Mouse (Mus musculus): Measurements from ENCODE around the gene Cnga4. TPM values are rescaled to one million over a fixed set of nuclear protein-coding genes. Genes with fewer than 3 reads are reported as not detected.
"Not testable (repeated sequence)": the region's sequence is repeated elsewhere in the genome, so short reads cannot be mapped to it uniquely, and the experiment has no call there.

The Cnga4 gene
- polyA plus RNA-seq, 1 experiment from 2014 or later = 0.05 TPM

DNA sequence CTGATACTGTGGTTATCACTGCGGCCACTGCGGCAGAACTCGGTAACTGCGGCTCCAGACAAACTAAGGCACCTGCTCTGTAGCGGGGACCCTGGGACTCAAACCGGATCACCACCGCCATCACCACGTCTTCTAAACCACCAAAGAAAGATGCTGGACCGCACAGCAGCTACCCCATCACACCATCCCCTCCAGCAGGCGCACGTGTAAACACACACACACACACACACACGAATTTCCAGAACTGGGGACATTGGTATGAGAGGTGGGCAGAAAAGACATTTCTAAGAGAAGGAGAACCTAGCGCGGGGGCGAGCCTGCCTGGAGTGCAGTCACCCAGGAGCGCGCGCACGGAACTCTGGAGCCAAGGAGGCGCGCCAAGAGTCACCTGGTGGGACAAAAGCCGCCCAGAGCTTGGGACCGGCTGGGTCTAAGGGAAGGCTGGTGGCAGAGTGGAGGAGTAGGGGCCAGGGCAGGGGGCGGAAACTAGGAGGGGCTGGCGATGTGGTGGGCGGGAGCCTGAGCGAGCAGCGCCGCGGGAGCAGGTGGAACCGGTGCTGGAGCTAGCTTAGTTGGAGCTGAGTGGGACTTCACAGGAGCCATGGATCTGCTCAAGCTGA is 21.2 kb downstream of the Cnga4 start, which contains the start of gene Cckbr:
Cckbr (plus strand) TSS at position 308 of the 620 bp plus-strand sequence.
- Histone ChIP-seq H3K4me1 (peaks cover 11% of the 10 kb centered on the region; the same call in 1 of the 2 replicates), H3K27me3 (ENCODE audit: low read depth, poor library complexity, severe bottlenecking) (peaks cover 56% of the 10 kb centered on the region), H3K4me3 (peak within 1 kb of the TSS; percentile 50), H3K9me3 (replicated peaks) (no peaks in the 10 kb centered on the region), H3K27ac (no peak within 1 kb of the TSS; the same call in 1 of the 2 replicates), H3K36me3 (no peaks in the 10 kb centered on the region)
- 1% methylated on average over 31 of the region's 31 CpGs for WGBS
- peak; percentile 51 for DNase-seq (ENCODE audit: low spot score)

DNA sequence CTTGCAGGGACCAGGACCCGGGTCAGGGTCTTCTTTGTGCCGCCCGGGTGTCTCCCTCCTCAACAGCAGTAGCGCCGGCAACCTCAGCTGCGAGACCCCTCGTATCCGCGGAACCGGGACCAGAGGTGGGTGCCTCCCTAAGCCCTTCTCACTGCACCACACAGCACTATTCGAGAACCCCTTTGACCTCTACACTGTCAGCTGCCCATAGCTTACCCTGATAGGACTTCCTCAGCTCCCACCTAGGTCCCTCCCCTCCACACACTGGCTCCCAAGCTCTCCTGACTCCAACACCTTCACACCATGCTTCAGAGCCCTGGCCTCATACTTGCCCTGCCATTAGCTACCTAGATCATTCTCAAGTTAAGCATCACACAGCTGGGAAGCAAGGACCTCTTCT is 21.7 kb downstream of the Cnga4 start:
- no peak for DNase-seq (ENCODE audit: low spot score)
- Histone ChIP-seq H3K36me3 (no peaks in the 10 kb centered on the region), H3K4me1 (peaks cover 11% of the 10 kb centered on the region; the same call in 1 of the 2 replicates), H3K9me3 (replicated peaks) (no peaks in the 10 kb centered on the region), H3K27ac (no peak overlapping the region; the same call in 1 of the 2 replicates), H3K27me3 (ENCODE audit: low read depth, poor library complexity, severe bottlenecking) (peaks cover 56% of the 10 kb centered on the region), H3K4me3 (peak overlapping the region; percentile 50)
- WGBS = under 1% methylated on average over 11 of the region's 11 CpGs

GRCm38 (mm10) chr7:105432058-105432457 is 27.7 kb downstream of the Cnga4 start:
- DNase-seq (ENCODE audit: low spot score) = no peak
- 47% methylated on average over 1 of the region's 1 CpGs for WGBS
- Histone ChIP-seq H3K4me3 (no peak overlapping the region), H3K4me1 (no peaks in the 10 kb centered on the region), H3K36me3 (no peaks in the 10 kb centered on the region), H3K27me3 (ENCODE audit: low read depth, poor library complexity, severe bottlenecking) (peaks cover 16% of the 10 kb centered on the region), H3K9me3 (replicated peaks) (no peaks in the 10 kb centered on the region), H3K27ac (no peak overlapping the region)

- Histone ChIP-seq H3K9me3 (replicated peaks) (no peaks in the 10 kb centered on the region), H3K4me1 (no peaks in the 10 kb centered on the region), H3K27me3 (ENCODE audit: low read depth, poor library complexity, severe bottlenecking) (no peaks in the 10 kb centered on the region; the same call in 1 of the 2 replicates), H3K27ac (no peak overlapping the region), H3K4me3 (no peak overlapping the region), H3K36me3 (no peaks in the 10 kb centered on the region)
- WGBS = 83% methylated on average over 17 of the region's 17 CpGs
- DNase-seq (ENCODE audit: low spot score) = no peak
Measured at GRCm38 (mm10) chr7:105433859-105434258, 29.5 kb downstream of the Cnga4 start.

- H3K4me1 ChIP-seq = no peaks in the 10 kb centered on the region
- no peak for DNase-seq (ENCODE audit: low spot score)
- H3K4me3 ChIP-seq = no peak overlapping the region
- 83% methylated on average over 22 of the region's 22 CpGs for WGBS
- H3K27ac ChIP-seq = no peak overlapping the region
- H3K36me3 ChIP-seq = no peaks in the 10 kb centered on the region
- no peaks in the 10 kb centered on the region for H3K9me3 ChIP-seq (replicated peaks)
- H3K27me3 ChIP-seq (ENCODE audit: low read depth, poor library complexity, severe bottlenecking) = no peaks in the 10 kb centered on the region; the same call in 1 of the 2 replicates
Measured at GRCm38 (mm10) chr7:105434798-105435197, 30.4 kb downstream of the Cnga4 start.

DNA sequence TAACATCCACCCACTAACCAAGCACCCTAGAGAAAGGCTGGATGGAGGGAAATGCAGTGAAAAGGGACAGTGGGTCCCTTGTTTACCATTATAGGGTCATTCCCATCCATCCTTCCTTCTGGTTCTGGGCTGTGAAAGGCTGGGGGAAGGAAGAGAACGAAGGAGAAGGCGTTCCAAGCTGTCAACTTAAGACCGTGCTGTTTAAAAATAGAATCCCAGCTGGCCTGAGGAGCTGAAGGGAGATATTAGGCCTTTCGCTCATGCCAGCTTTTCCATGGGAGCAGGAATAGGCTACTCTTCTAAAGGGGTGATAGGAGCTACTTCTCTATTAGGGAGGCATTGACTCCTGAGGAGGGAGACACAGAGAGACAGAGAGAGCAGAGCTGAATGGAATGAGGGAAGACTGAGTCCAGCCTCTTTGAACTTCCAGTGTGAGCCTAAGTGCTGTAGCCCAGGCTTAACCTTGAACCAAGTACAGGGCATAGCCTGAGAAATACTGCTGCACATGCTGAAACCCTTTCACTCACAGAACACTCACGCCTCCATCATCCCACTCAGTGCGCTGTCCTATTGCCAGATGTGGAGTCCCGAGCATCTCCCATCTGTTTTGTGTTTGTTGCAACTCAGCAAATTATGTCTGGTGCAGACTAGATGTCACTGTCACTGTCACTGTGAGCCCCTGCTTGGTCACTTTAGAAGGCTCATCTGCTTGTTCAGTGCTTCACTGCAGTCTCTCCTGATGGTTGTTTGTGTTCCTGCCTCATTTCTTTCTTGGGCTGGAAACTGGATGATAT is 33.8 kb downstream of the Cnga4 start:
- 75% methylated on average over 7 of the region's 7 CpGs for WGBS
- no peaks in the 10 kb centered on the region for H3K4me1 ChIP-seq

GRCm38 (mm10) chr7:105441426-105441825 is 37.1 kb downstream of the Cnga4 start:
- Histone ChIP-seq H3K9me3 (replicated peaks) (no peaks in the 10 kb centered on the region), H3K36me3 (no peaks in the 10 kb centered on the region), H3K4me1 (no peaks in the 10 kb centered on the region), H3K27me3 (ENCODE audit: low read depth, poor library complexity, severe bottlenecking) (no peaks in the 10 kb centered on the region), H3K27ac (no peak overlapping the region), H3K4me3 (no peak overlapping the region)
- 70% methylated on average over 4 of the region's 4 CpGs for WGBS
- no peak for DNase-seq (ENCODE audit: low spot score)

More for the DNA sequence above, 33.8 kb downstream of the Cnga4 start:
- no peaks in the 10 kb centered on the region for H3K27me3 ChIP-seq (ENCODE audit: low read depth, poor library complexity, severe bottlenecking)
- H3K36me3 ChIP-seq = no peaks in the 10 kb centered on the region
- DNase-seq (ENCODE audit: low spot score) = no peak
- no peaks in the 10 kb centered on the region for H3K9me3 ChIP-seq (replicated peaks)
- no peak overlapping the region for H3K27ac ChIP-seq
- no peak overlapping the region for H3K4me3 ChIP-seq

GRCm38 (mm10) chr7:105445076-105445475 is 40.7 kb downstream of the Cnga4 start:
- H3K36me3 ChIP-seq = no peaks in the 10 kb centered on the region
- WGBS = 84% methylated on average over 3 of the region's 3 CpGs
- no peak for DNase-seq (ENCODE audit: low spot score)
- no peak overlapping the region for H3K27ac ChIP-seq
- H3K27me3 ChIP-seq (ENCODE audit: low read depth, poor library complexity, severe bottlenecking) = no peaks in the 10 kb centered on the region
- H3K9me3 ChIP-seq (replicated peaks) = no peaks in the 10 kb centered on the region
- no peak overlapping the region for H3K4me3 ChIP-seq
- H3K4me1 ChIP-seq = no peaks in the 10 kb centered on the region

DNA sequence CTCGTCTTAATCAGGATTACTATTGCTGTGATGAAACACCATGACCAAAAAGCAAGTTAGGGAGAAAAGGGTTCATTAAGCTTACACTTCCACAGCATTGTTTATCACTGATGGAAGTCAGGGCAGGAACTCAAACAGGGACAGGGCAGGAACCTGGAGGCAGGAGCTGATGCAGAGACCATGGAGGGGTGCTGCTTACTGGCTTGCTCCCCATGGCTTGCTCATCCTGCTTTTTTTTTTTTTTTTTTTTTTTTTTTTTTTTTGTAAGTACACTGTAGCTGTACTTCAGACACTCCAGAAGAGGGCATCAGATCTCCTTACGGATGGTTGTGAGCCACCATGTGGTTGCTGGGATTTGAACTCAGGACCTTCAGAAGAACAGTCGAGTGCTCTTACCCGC is 49.0 kb downstream of the Cnga4 start:
- not testable (repeated sequence) for DNase-seq (ENCODE audit: low spot score); H3K4me3 ChIP-seq; H3K27me3 ChIP-seq (ENCODE audit: low read depth, poor library complexity, severe bottlenecking); H3K4me1 ChIP-seq; H3K9me3 ChIP-seq (replicated peaks); H3K36me3 ChIP-seq; H3K27ac ChIP-seq
- WGBS = 88% methylated on average over 4 of the region's 4 CpGs

Other genes starting within 250 kb of the Cnga4 start
- gene Olfr684, start 240.9 kb upstream of the Cnga4 start, polyA plus RNA-seq (2016; fragmentation: Nextera tagmentation; extraction: Ambion mirVana) = not detected in 2 replicates
- not detected in 2 replicates for gene Olfr685, start 218.6 kb upstream of the Cnga4 start, polyA plus RNA-seq (2016; fragmentation: Nextera tagmentation; extraction: Ambion mirVana)
- gene Olfr686, start 197.1 kb upstream of the Cnga4 start, polyA plus RNA-seq (2016; fragmentation: Nextera tagmentation; extraction: Ambion mirVana) = not detected in 2 replicates
- not detected in 2 replicates for gene Olfr688, start 116.5 kb upstream of the Cnga4 start, polyA plus RNA-seq (2016; fragmentation: Nextera tagmentation; extraction: Ambion mirVana)
- gene Olfr689, start 93.4 kb upstream of the Cnga4 start, polyA plus RNA-seq (2016; fragmentation: Nextera tagmentation; extraction: Ambion mirVana) = not detected in 2 replicates
- gene Olfr690, start 70.5 kb upstream of the Cnga4 start, polyA plus RNA-seq (2016; fragmentation: Nextera tagmentation; extraction: Ambion mirVana) = not detected in 2 replicates
- 0.14 and 0.15 TPM in 2 replicates for gene Olfr691, start 62.3 kb upstream of the Cnga4 start, polyA plus RNA-seq (2016; fragmentation: Nextera tagmentation; extraction: Ambion mirVana)
- gene Olfr692, start 36.3 kb upstream of the Cnga4 start, polyA plus RNA-seq (2016; fragmentation: Nextera tagmentation; extraction: Ambion mirVana) = not detected in 2 replicates
- not detected in 2 replicates for gene Gm5901, start 29.5 kb upstream of the Cnga4 start, polyA plus RNA-seq (2016; fragmentation: Nextera tagmentation; extraction: Ambion mirVana)
- gene Fam160a2, start 4.5 kb upstream of the Cnga4 start, polyA plus RNA-seq (2016; fragmentation: Nextera tagmentation; extraction: Ambion mirVana) = 45.9 and 47.0 TPM in 2 replicates
- 0.05 TPM in 2 replicates for gene Cckbr, start 21.2 kb downstream of the Cnga4 start, polyA plus RNA-seq (2016; fragmentation: Nextera tagmentation; extraction: Ambion mirVana)
- 20.4 and 21.6 TPM in 2 replicates for gene Cavin3, start 77.7 kb downstream of the Cnga4 start, polyA plus RNA-seq (2016; fragmentation: Nextera tagmentation; extraction: Ambion mirVana)
- gene Smpd1, start 149.8 kb downstream of the Cnga4 start, polyA plus RNA-seq (2016; fragmentation: Nextera tagmentation; extraction: Ambion mirVana) = 26.1 and 31.9 TPM in 2 replicates
- 76.9 and 81.9 TPM in 2 replicates for gene Apbb1, start 177.1 kb downstream of the Cnga4 start, polyA plus RNA-seq (2016; fragmentation: Nextera tagmentation; extraction: Ambion mirVana)
- gene Hpx, start 195.6 kb downstream of the Cnga4 start, polyA plus RNA-seq (2016; fragmentation: Nextera tagmentation; extraction: Ambion mirVana) = 0.48 TPM in 1 of 2 replicates, not detected in the other
- gene Trim3, start 229.0 kb downstream of the Cnga4 start, polyA plus RNA-seq (2016; fragmentation: Nextera tagmentation; extraction: Ambion mirVana) = 24.5 and 31.2 TPM in 2 replicates
- gene Timm10b, start 235.5 kb downstream of the Cnga4 start, polyA plus RNA-seq (2016; fragmentation: Nextera tagmentation; extraction: Ambion mirVana) = 173 and 196 TPM in 2 replicates
- 60.0 and 67.4 TPM in 2 replicates for gene Arfip2, start 235.8 kb downstream of the Cnga4 start, polyA plus RNA-seq (2016; fragmentation: Nextera tagmentation; extraction: Ambion mirVana)
- 14.0 and 17.1 TPM in 2 replicates for gene Gm45799, start 236.0 kb downstream of the Cnga4 start, polyA plus RNA-seq (2016; fragmentation: Nextera tagmentation; extraction: Ambion mirVana)
- gene Dnhd1, start 246.3 kb downstream of the Cnga4 start, polyA plus RNA-seq (2016; fragmentation: Nextera tagmentation; extraction: Ambion mirVana) = 0.31 and 1.1 TPM in 2 replicates